Mouse (Mus musculus): ENCODE measurements around the gene Slc26a9.
A peak's percentile ranks its signal among the peaks of the same experiment; 100 is the strongest.

The Slc26a9 gene

DNA sequence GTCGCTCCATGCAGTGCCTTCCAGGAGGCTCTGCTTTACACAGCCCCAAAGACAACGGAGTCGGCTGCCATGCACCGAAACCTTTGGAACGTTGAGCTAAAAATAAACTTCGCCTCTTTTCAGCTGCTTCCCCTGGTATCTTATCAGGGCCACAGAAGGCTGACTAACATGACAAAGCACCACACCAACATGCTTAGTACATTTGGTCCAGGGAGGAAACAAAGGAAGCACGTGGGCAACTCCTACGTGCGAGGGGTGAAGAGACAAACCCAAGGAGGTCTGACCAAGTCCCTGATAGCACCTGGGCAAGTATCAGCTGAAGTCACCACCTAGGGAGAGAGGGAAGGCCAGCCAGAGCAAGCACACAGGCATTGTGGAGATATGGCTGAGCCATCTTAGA lies 7.3 kb upstream of the Slc26a9 start:
- DNase-seq (ENCODE audit: low spot score in 2 of 2): no peak

DNA sequence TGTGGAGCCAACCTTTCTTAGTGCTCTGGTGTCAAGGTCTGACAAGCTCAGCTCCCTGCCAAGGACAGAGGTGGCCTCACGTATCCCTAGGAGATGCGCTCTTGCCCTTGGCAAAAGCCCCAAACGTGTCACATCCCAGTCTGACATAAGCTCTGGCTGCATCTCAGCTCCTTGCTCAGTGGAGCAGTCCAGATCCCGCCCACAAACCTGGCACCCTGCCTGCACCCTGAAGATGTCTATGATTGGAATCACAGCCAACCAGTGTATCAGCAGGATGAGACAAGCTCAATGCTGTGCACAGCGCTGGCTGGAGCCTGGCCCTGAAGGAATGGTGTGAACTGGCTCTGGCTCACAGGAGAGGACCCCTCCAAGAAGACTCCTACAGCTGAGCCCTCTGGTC lies 6.6 kb upstream of the Slc26a9 start:
- DNase-seq (ENCODE audit: low spot score in 2 of 2): peak; percentile 96

DNA sequence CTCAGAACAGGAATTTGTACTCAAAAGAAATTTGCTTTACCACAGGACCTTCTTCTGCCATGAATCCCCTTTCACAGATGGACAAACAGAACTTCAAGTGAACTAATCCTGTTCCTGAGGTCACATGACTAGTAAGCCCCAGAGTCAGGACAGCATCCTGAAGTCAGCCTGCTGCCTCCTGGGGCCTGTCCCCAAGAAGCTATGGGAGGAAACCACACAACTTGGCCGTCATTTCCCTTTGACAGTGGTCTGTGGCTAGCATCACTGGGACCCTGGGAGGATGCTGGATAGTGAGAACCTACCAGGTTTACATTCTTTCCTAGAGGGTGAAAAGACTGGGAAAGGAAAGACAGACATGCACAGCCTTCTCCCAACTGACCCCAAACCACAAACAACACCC lies 5.1 kb upstream of the Slc26a9 start:
- DNase-seq (ENCODE audit: low spot score in 2 of 2): no peak

DNA sequence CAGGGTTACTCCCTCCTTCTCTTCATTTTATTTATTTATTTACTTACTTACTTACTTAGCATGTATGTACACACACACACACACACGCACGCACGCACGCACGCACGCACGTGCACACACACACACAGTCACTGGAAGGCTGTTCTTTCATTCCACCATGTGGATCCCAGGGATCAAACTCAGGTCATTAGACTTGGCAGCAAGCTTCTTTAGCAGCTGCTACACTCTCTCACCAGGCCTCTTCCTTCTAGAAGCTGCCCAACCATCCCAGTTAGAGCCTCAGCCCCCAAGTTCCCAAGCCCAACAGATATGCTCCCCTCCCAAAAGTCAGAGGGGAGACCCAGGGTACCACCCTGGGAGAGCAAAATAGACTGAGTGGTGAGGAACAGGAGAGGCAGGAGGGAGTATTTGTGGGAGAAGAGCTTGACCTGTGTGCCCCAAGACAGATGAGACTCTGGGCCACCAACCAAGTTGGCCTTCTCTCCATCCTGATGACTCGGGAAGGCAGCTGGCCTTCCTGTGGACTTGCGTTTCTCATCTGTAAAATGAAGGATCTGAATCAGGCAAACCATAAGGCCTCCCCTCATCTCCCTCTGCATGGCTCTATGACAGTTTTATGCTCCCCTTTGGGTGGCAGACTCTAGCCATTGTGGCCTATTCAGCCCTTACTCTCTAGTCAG lies 4.2 kb upstream of the Slc26a9 start:
- DNase-seq (ENCODE audit: low spot score in 2 of 2): no peak

DNA sequence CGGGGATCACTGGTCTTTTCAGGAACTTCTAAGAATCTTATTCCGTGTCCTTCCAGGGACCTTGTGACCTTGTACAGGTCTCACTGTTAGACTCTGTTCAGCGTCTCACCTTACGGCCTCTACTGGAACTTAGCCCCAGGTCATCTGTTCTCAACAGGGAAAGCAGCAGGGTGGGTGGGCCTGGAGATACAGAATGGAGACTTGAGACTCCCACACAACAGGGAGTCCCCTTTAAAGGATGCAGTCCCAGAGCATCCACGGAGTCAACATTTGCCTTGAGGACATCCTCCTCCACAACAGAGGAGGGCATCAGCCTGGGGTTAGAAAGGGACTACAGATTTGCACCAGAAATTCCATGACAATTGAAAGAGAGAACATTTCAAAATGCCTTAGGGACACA lies 1.6 kb downstream of the Slc26a9 start:
- DNase-seq (ENCODE audit: low spot score in 2 of 2): no peak

DNA sequence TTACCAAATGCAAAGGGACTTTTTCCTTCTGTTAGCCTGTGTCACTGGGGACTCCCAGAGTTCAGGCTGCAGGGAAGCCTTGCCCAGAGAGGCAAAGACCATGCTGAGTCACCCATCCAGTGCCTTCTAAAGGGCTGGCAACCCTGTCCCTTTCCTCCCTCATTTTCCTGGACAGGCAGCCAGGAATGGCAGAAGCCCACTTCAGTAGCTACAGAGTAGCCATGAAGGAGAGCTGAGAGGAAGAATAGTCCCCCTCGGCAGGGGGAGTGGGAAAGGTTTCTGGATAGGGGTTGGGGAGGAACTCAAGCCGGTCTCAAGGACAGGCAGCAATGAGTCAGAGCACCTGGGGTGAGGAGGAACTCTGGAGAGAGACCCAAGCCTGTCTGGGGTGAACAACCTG lies 3.9 kb downstream of the Slc26a9 start:
- DNase-seq (ENCODE audit: low spot score in 2 of 2): no peak

DNA sequence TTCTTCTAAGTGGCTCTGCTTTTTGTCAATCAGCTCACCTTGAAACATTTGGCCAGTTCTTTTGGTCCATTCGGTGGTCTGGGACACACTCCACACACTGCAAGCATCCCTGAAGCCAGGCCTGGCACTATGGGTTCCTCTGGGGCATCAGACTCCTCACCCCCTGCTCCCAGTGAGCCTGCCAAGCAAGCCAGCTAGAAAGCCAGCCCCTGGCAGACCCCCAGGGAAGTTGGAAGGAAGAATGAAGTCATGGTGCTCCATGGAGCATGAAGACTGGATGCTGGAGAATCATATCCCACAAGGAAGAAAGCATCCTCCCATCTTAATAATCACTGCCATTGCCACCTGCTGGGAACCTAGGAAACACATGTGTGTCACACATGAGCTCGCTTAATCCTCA lies 4.8 kb downstream of the Slc26a9 start:
- no peak for DNase-seq (ENCODE audit: low spot score in 2 of 2)

DNA sequence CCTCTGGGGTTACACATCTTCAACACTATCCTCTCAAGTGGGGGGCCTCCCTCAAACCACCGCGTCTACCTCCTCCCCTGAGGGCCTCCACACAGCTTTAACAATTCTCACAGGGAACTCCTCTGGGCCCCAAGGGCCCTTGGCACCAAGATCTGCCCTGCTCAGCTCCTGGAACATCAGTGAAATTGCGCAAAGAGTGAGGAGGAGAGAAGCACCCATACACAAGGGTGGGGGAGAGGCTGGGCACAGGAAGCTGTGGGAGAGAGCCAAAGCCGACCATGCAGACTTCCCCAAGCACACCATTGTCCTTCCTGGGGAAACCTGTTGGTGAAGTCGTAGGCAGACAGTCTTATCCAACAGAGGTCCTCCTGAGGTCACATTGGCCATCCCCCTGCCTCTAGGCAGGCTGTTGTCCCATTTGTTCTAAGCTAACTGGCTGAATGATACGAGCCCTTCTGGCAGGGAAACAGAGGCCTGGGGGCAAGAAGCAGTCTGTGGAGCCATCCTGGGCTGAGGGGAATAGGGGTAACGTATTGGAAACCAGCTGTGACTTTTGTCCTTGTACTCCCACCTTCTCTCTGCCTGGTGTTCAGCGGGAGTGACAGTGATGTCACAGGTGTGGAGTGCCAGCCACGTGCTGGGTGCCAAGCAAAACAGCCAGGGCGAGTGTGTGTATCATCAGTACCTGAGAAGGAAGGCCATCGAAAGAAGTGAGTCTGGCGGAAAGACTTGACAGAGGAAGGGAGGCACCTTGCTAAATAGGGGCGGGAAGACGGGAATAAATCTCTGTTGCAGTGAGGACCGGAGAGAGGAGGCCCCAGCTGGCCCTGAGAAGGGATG lies 6.1 kb downstream of the Slc26a9 start:
- DNase-seq (ENCODE audit: low spot score in 2 of 2): no peak

DNA sequence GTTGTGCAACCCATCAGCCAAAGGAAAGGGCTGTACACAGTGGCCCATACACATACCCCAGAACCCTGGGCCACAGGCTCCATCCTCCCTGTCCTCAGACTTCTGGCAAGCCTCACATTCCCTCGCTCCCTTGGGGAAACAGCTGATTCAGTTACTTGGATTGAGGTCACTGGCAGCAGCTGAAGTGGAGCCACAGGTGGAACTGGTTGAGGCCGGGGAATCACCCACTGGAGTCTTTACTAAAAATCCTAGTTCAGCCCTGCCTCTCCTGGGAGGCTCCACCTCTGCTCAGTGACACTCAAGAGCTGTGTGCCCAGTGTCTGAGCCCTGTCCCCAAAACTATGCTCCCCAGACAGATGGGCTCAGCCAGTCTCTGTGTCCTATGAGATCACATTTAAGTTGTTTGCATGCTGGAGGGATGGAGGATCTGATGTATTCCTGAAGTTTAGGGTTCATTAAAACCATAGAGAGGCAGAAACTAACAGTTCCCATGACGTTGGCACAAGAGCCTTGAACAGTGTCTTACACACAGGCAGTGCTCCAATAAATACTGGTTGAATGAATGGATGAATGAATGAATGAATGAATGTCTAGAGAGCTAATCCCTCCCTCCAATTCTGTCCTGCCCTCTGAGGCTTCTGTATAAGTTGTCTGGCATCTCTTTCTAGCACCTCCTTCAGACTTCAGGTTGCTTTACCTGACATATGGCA lies 7.5 kb downstream of the Slc26a9 start:
- DNase-seq (ENCODE audit: low spot score in 2 of 2): no peak

DNA sequence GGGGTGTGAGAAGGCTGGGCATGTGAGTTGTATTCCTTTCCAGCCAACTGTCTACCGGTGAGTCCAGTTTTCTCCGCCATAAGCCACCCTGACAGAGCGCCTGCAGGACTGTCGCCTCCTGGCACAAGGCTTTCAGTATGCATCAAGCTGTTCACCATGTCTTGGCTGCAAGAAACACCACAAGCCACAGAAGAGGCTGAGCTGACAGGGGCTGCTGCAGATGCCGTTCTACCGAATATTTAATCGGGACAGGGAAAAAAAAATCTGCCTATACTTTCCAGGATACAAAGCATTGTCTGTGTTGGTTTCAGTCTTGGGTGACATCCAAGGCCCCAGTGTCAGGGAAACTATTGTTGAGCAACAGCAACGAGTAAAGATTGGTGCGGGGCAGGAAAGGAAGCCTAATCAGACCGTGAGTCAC lies 8.1 kb downstream of the Slc26a9 start:
- DNase-seq (ENCODE audit: low spot score in 2 of 2): no peak

DNA sequence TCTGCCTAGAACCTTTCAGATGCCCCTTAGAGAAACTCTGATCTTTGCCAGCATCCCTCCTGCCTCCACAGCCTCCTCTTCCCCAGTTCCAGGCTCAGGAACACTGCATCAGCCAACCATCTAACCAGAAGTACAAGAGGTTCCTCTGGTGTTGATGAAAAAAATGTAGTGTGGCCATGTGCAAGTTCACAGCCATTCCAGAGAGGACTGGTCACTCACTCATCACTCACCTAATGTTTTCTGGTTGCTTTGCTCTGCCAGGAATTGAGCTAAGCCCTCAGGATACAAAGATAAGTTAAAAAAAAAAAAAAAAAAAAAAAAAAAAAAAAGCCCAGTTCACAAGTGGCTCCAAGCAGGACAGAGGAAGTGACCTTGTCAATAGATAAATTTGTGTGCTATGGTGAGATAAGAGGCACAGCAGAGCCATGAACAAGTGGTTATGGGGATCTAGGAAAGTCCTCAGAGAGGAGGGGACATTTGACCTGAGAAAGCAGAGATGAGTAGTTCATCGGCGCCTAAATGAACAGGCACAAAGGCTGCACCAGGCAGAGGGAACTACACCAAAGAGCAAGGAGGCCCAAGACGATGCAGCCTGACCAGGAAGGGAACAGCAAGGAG lies 10.5 kb downstream of the Slc26a9 start:
- DNase-seq (ENCODE audit: low spot score in 2 of 2): no peak

DNA sequence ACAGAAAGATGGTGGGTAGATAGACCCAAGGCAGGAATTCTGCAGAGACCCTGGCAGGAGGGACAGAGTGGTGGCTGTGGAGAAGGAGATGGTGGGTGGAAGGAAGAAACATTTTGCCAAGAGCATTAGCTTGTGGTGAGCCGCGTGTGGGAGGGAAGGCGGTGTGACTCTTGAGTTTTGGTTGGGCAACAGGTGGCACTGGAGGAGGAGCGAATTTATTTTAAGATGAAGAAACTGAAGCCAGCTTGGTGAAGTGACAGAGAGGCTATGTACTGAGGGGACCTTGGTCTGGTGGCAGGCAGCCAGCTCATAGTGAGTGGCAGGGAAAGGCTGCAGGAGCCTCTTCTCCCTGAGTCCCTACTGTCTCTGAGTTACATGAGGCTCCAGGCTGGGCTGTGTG lies 11.1 kb downstream of the Slc26a9 start:
- DNase-seq (ENCODE audit: low spot score in 2 of 2): peak; percentile 45 to 56

DNA sequence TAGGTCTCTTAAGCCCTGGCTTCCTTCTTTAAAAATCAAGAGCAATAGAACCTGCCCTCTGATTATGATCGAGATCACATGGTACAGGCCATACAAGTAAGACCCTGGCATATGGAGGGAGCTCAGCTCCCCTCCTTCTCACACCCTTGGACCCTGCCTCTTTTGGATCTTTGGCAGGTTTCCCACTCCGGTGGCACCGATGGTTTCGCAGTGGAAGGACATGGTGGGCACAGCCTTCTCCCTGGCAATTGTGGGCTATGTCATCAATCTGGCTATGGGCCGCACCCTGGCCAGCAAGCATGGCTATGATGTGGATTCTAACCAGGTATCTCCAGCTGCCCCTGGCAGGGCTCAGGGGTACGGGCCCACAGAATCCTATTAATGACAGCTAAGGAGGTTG lies 13.4 kb downstream of the Slc26a9 start:
- no peak for DNase-seq (ENCODE audit: low spot score in 2 of 2)

DNA sequence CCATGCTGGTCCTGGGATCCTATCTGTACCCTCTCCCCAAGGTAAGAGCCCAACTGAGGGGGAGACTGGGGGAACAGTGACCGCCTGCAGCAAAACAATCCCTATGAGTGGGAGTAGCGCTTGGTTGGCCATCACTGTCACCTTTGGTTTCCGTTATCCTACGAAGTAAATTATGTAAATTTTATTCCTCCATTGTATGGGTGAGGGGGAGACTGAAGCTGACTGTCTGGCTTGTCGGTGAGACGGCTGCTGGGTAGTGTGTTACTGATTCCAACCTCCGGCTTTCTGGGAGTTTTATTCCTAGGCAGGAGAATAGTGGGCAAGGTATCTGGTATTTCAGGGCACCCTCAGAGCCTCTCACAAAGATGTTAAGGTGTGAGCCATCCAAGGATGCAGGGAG lies 15.0 kb downstream of the Slc26a9 start:
- DNase-seq (ENCODE audit: low spot score in 2 of 2): peak in 1 of 2 experiments; percentile 12

DNA sequence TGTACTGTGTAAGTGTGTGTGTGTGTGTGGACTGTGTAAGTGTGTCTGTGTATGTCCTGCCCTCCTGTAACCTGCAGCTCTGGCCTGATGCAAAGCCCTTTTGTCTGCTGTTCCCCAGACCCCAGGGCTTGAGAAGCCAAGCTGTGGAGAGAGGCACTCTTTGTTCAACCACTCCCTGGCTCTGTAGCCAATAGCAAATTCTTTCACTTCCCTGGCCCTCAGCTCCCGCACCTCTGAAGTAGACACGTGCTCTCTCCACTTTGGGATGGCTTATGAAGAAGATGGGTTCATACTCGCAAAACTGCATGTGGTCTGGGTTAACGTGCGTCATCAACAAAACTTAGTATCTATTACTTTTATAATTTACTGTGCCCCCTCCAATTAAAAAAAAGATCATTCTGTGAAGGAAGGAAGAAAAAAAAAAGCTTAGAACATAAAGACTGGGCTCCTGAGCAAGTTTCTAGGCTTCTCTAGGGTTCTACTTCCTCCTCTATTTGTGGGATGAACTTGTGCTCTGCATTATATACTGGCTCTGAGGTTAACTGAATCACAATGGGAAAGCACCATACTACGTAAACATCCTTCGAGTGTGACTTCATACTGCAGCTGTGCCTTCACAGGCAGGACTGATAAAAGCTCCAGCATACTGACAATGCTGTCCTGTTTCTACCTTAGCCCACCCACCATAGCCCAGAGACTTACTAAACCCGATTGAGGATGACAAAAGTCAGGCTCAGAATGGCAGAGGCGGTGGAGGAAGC lies 16.0 kb downstream of the Slc26a9 start:
- DNase-seq (ENCODE audit: low spot score in 2 of 2): peak in 1 of 2 experiments; percentile 8

DNA sequence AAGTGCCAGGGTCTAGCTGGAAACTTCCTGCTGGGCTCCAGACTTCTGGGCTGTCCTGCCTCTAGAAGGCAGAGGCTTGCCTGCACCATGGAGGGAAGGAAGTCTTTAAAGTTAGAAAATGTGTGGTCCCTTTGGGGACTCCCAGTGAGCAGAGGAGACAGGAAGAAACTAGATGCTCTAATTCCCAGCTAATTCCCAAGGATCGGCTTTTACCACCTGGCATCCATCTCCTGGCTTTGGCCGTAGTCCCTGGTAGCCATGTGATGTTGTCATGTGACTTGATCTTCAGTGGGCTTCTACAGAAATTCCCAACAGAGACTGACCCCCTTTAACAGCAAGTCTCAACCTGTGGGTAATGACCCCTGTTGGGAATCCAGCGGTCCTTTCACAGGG lies 16.6 kb downstream of the Slc26a9 start:
- peak in 1 of 2 experiments; percentile 20 for DNase-seq (ENCODE audit: low spot score in 2 of 2)

DNA sequence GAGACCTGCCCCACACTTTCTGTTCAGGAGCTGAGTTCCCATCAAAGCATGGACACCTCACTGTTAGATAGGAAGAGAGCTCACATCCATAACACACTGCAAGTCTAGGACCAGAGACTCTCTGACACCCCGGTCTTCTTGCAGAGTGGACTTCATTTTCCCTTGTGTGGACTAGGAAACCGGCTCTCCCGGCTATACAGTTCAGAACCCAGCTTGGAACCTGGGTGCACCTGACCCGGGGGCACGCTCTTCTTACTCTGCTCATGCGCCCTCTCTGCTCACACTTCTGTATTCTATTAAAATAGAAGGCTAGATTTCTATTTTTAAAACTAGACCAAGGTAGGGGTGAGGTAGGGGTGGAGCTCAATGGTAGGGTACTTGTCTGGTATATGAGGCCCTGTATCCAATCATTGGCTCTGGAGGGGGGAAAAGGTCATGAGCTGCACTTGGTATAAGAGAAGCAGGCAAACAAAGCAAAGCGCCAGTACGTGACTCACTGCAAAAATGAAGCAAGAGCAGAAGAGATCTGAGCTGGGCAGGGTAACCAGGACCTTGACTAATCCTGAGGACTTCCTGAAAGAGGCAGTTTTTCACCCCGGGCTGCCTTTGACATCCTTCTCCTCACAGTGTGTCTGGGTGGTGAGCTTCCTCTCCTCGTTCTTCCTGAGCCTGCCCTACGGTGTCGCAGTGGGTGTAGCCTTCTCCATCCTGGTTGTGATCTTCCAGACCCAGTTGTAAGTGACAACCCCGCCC lies 17.4 kb downstream of the Slc26a9 start:
- peak in 1 of 2 experiments; percentile 16 for DNase-seq (ENCODE audit: low spot score in 2 of 2)

DNA sequence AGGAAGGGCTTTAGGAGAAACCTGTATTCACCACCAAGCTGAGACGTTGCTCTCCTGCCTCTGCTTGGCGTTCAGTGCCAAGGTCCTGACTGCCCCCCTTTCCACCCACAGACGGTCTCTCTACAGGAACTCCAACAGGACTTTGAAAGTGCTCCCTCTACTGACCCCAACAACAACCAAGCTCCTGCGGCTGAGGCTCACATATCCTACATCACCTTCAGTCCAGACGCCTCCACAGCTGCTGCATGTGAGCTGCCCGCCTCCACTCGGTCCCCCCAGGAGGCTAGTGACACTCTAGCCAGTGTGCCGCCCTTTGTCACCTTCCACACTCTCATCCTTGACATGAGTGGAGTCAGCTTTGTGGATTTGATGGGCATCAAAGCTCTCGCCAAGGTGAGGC lies 19.9 kb downstream of the Slc26a9 start:
- peak in 1 of 2 experiments; percentile 23 for DNase-seq (ENCODE audit: low spot score in 2 of 2)

DNA sequence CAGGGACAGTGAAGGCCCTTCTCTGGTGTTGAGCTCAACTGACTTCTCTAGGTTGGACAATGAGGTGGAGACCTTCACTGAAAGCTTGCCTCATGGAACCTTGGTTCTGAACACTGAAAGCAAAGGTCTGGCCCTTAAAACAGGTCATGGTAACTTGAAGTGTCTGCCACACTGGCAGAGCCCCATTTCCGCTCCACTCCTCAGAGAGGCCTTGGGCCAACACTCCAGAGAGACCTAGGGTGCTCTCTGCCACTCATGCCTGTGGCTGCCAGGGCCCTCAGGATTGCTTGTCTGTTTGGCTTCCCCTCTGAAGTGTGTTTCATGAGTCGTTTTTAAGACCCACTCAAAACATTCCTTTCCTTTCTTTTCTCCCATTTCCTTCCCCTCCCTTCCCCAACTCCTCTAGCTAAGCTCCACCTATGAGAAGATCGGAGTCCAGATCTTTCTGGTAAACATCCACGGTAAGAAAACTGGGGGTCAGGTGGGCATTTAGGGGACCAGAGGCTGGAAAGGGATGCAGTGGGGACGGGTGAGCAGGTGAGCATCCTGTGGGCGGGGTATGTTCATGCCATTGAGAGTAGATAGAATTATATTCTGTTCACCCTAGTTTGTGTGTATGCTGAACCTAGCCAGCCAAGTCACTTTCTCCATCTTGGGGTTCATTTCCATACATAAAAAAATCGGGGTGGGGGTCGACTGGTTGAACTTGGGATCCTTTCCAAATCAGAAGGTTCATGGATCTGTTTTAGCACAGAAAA lies 20.9 kb downstream of the Slc26a9 start:
- DNase-seq (ENCODE audit: low spot score in 2 of 2): peak in 1 of 2 experiments; percentile 18

Measured in right cerebral cortex, postnatal 10 days (tissue).